ENCODE assay signal across 8 mouse cellular contexts in the genomic region with DNA sequence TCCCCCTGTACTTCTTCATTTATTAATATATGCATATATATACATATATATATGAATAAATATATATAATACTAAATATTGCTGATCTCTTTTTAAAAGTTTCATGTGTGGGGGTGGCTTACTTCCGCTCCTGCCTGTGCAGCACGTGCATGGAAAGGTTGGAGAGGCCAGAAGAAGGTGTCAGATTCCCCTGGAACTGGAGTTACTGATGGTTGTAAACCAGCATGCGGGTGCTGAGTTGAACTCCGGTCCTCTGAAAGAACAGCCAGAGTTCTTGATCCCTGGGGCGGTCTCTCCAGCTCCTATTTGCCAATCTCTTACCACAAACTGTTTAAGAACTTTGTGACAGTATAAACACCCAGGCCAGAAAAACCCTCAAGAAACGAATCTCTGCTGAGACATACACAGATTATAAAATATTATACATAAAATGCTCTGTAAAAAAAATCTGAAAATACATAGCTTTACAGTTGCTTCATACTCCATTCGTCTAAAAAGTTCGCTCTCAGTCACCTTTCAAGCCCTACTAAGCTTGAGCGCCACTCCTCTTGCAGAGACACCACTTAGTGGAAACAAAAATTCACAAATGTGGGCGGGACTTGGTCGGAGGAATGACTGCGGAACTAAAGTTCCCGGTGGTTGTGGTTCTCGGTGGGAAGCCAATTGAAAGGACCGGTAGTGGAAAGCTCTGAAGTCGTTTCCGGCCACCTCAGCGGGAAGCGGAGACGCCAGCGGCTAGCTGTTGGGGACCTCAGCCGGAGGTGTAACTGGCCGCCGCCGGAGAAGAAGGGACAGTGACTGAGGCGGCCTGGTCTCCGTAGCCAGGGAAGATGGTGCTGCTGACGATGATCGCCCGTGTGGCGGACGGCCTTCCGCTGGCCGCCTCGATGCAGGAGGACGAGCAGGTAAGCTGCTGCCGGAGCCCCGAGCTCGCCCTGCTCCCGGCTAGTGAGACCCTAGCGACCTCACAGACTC. TPM values are rescaled to one million over a fixed set of nuclear protein-coding genes. Genes with fewer than 3 reads are reported as not detected.
DNase-seq lines count a peak whose midpoint lies in the region; ATAC-seq and TF ChIP-seq lines count a peak whose summit lies in the region.

A gene (plus strand): TSS at position 675 of the 975 bp plus-strand sequence.

- peak within 1 kb of the TSS; percentile 10 for H3K27ac ChIP-seq in heart, embryonic 12.5 days (ENCODE audit: poor library complexity, severe bottlenecking)
- H3K27ac ChIP-seq in kidney, postnatal 0 days, result peak within 1 kb of the TSS; percentile 67
- 0 out of 2 replicates have a peak within 1 kb of the TSS, but pooled peaks have one; percentile 27 for H3K27ac ChIP-seq in liver, embryonic 11.5 days (ENCODE audit: low read depth, low read length)
- no peak within 1 kb of the TSS for H3K27ac ChIP-seq in stomach, embryonic 14.5 days (ENCODE audit: low read length)

- H3K4me2 ChIP-seq in heart, embryonic 12.5 days, result peak within 1 kb of the TSS; percentile 92
- H3K4me2 ChIP-seq in kidney, postnatal 0 days (ENCODE audit: low read length), result peak within 1 kb of the TSS; percentile 90
- H3K4me2 ChIP-seq in liver, embryonic 11.5 days, result peak within 1 kb of the TSS; percentile 91
- peak within 1 kb of the TSS; percentile 79 for H3K4me2 ChIP-seq in stomach, embryonic 14.5 days (replicated peaks; ENCODE audit: low read depth, low read length)

- peak; percentile 95 for ATAC-seq in erythroid progenitor cell, adult 5-6 weeks (replicated peaks; ENCODE audit: low FRiP score, poor library complexity, severe bottlenecking)
- ATAC-seq in heart, embryonic 12.5 days (ENCODE audit: insufficient number of reproducible peaks, low FRiP score), result peak; percentile 84
- peak; percentile 85 for ATAC-seq in kidney, postnatal 0 days (replicated peaks; ENCODE audit: low FRiP score, low read depth)
- peak; percentile 85 for ATAC-seq in liver, embryonic 11.5 days (replicated peaks; ENCODE audit: low FRiP score)
- ATAC-seq in stomach, embryonic 14.5 days (ENCODE audit: insufficient number of reproducible peaks, insufficient read depth, low FRiP score, low read depth), result peak; percentile 66

- peak within 1 kb of the TSS; percentile 88 for H3K9ac ChIP-seq in heart, embryonic 12.5 days
- H3K9ac ChIP-seq in kidney, postnatal 0 days (ENCODE audit: low read depth, low read length), result peak within 1 kb of the TSS; percentile 96
- H3K9ac ChIP-seq in liver, embryonic 11.5 days (ENCODE audit: low read depth, low read length), result peak within 1 kb of the TSS; percentile 84
- peak within 1 kb of the TSS; percentile 89 for H3K9ac ChIP-seq in stomach, embryonic 14.5 days (replicated peaks; ENCODE audit: low read depth, low read length)

- WGBS in heart, embryonic 12.5 days, result 5% methylated on average over 41 of the region's 41 CpGs
- 2% methylated on average over 41 of the region's 41 CpGs for WGBS in kidney, postnatal 0 days
- 5% methylated on average over 41 of the region's 41 CpGs for WGBS in liver, embryonic 11.5 days
- 3% methylated on average over 41 of the region's 41 CpGs for WGBS in stomach, embryonic 14.5 days

- no peaks in the 10 kb centered on the region for H3K36me3 ChIP-seq in heart, embryonic 12.5 days
- H3K36me3 ChIP-seq in kidney, postnatal 0 days (ENCODE audit: insufficient read depth, low read length), result no peaks in the 10 kb centered on the region
- H3K36me3 ChIP-seq in liver, embryonic 11.5 days (ENCODE audit: control insufficient read depth, insufficient read depth, low read length), result no peaks in the 10 kb centered on the region
- H3K36me3 ChIP-seq in stomach, embryonic 14.5 days (ENCODE audit: control insufficient read depth, insufficient read depth, low read length), result no peaks in the 10 kb centered on the region

- peaks cover 22% of the 10 kb centered on the region for H3K4me1 ChIP-seq in heart, embryonic 12.5 days (replicated peaks)
- peaks cover 10% of the 10 kb centered on the region for H3K4me1 ChIP-seq in kidney, postnatal 0 days (replicated peaks; ENCODE audit: insufficient read depth, low read length)
- peaks cover 8% of the 10 kb centered on the region for H3K4me1 ChIP-seq in liver, embryonic 11.5 days (replicated peaks; ENCODE audit: control insufficient read depth, insufficient read depth, low read length)
- H3K4me1 ChIP-seq in stomach, embryonic 14.5 days (ENCODE audit: control insufficient read depth, insufficient read depth, low read length), result peaks cover 9% of the 10 kb centered on the region

- no peak for TF ChIP-seq CTCF in kidney, postnatal 0 days (IDR thresholded peaks at IDR 0.05; ENCODE audit: low read depth)

- H3K9me3 ChIP-seq in heart, embryonic 12.5 days (replicated peaks), result no peaks in the 10 kb centered on the region
- H3K9me3 ChIP-seq in kidney, postnatal 0 days (replicated peaks; ENCODE audit: low read length), result no peaks in the 10 kb centered on the region
- no peaks in the 10 kb centered on the region for H3K9me3 ChIP-seq in liver, embryonic 11.5 days (ENCODE audit: control insufficient read depth, low read length)
- H3K9me3 ChIP-seq in stomach, embryonic 14.5 days (ENCODE audit: control insufficient read depth, low read depth, low read length), result no peaks in the 10 kb centered on the region

- peak within 1 kb of the TSS; percentile 74 for H3K4me3 ChIP-seq in heart, embryonic 12.5 days
- peak within 1 kb of the TSS; percentile 99 for H3K4me3 ChIP-seq in kidney, postnatal 0 days (replicated peaks; ENCODE audit: low read depth, low read length)
- H3K4me3 ChIP-seq in liver, embryonic 11.5 days (ENCODE audit: low read depth, low read length), result peak within 1 kb of the TSS; percentile 84
- H3K4me3 ChIP-seq in stomach, embryonic 14.5 days (ENCODE audit: low read depth, low read length), result peak within 1 kb of the TSS; percentile 91

- peak; percentile 92 for DNase-seq in CD4-positive helper T cell, adult 2 months (ENCODE audit: low read depth, low spot score)
- DNase-seq in brain, embryonic 18.5 days (ENCODE audit: low read depth, low spot score), result peak; percentile 81
- peak; percentile 95 for DNase-seq in kidney, postnatal 0 days (ENCODE audit: low spot score)
- peak; percentile 81 for DNase-seq in liver, embryonic 11.5 days (ENCODE audit: low spot score)
- DNase-seq in naive thymus-derived CD4-positive, alpha-beta T cell, adult 2 months (ENCODE audit: low read depth), result peak; percentile 93

- H3K27me3 ChIP-seq in heart, embryonic 12.5 days (replicated peaks), result no peaks in the 10 kb centered on the region
- H3K27me3 ChIP-seq in kidney, postnatal 0 days (ENCODE audit: insufficient read depth, low read length), result no peaks in the 10 kb centered on the region
- H3K27me3 ChIP-seq in liver, embryonic 11.5 days (replicated peaks; ENCODE audit: control insufficient read depth, insufficient read depth, low read length), result no peaks in the 10 kb centered on the region
- no peaks in the 10 kb centered on the region for H3K27me3 ChIP-seq in stomach, embryonic 14.5 days (ENCODE audit: control insufficient read depth, insufficient read depth, low read length)

RNA-seq across cellular contexts. Expression of the gene that starts here (rescaled TPM):
- 23.5 and 38.2 TPM in 2 replicates for total RNA-seq in erythroid progenitor cell, adult 5-6 weeks (2015; ENCODE audit: low replicate concordance)
- total RNA-seq in erythroid progenitor cell, adult 5-6 weeks (2017; ENCODE audit: low replicate concordance), result 8.7 and 31.7 TPM in 2 replicates
- 123 and 125 TPM in 2 replicates for polyA plus RNA-seq in heart, embryonic 12.5 days (2016; fragmentation: Nextera tagmentation; extraction: Ambion mirVana)
- 97.7 and 102 TPM in 2 replicates for polyA plus RNA-seq in kidney, postnatal 0 days (2015; fragmentation: Nextera tagmentation; extraction: Ambion mirVana)
- 109 and 113 TPM in 2 replicates for polyA plus RNA-seq in liver, embryonic 11.5 days (2014; fragmentation: Nextera tagmentation; extraction: Ambion mirVana)
- polyA plus RNA-seq in stomach, embryonic 14.5 days (2014; fragmentation: Nextera tagmentation; extraction: Ambion mirVana), result 159 and 173 TPM in 2 replicates
